Mouse (Mus musculus) embryonic facial prominence, embryonic 12.5 days (tissue): Measurements from ENCODE around the gene Mrpl11. TPM values are rescaled to one million over a fixed set of nuclear protein-coding genes. Genes with fewer than 3 reads are reported as not detected.
"Not testable (repeated sequence)": the region's sequence is repeated elsewhere in the genome, so short reads cannot be mapped to it uniquely, and the experiment has no call there.

Source experiments
- ATAC-seq: fragments of 200-750 bp; cut with Nextera tagmentation; 2 replicates; pipeline ENCODE4 v1.8.0; 2017; ENCODE audit not compliant: insufficient number of reproducible peaks, insufficient read depth, low FRiP score, low TSS enrichment
- H3K27ac ChIP-seq: fragments of 300-500 bp; sonication (generic); 2 replicates; pipeline ENCODE4 v1.5.1; 2016; ENCODE audit warnings: mild to moderate bottlenecking
- H3K27me3 ChIP-seq: fragments of 300-500 bp; sonication (generic); 2 replicates; pipeline ENCODE4 v1.6.1; 2016; ENCODE audit warnings: mild to moderate bottlenecking, moderate library complexity
- H3K36me3 ChIP-seq: fragments of 300-500 bp; sonication (generic); 2 replicates; pipeline ENCODE4 v1.6.1; 2016; ENCODE audit warnings: mild to moderate bottlenecking
- H3K4me1 ChIP-seq: fragments of 300-500 bp; sonication (generic); 2 replicates; pipeline ENCODE4 v1.6.1; 2016
- H3K4me2 ChIP-seq: fragments of 300-500 bp; sonication (generic); replicated peaks from 2 replicates; pipeline ENCODE4 v1.6.1; 2016; ENCODE audit warnings: mild to moderate bottlenecking, moderate library complexity
- H3K4me3 ChIP-seq: fragments of 300-500 bp; sonication (generic); 2 replicates; pipeline ENCODE4 v1.5.1; 2016; ENCODE audit warnings: mild to moderate bottlenecking
- H3K9ac ChIP-seq: fragments of 300-500 bp; sonication (generic); 2 replicates; pipeline ENCODE4 v1.6.1; 2016; ENCODE audit warnings: mild to moderate bottlenecking, moderate library complexity
- H3K9me3 ChIP-seq: fragments of 300-500 bp; sonication (generic); 2 replicates; pipeline ENCODE4 v1.6.1; 2016; ENCODE audit warnings: mild to moderate bottlenecking, moderate library complexity
- WGBS: fragments of 180-500 bp; shearing (Covaris S2); methylation state at CpG from one replicate; pipeline ENCODE4 v1.1.7; 2016; 5-methylcytosine and 5-hydroxymethylcytosine counted together
- polyA plus RNA-seq: library from polyadenylated mRNA; unstranded; fragments of >200 nt; fragmentation: Nextera tagmentation; extraction: Ambion mirVana; gene quantifications from 2 replicates; pipeline ENCODE4 v1.2.1, GENCODE M21; 2016

Gene Mrpl11
- polyA plus RNA-seq, 1 experiment from 2014 or later = 141 TPM

DNA sequence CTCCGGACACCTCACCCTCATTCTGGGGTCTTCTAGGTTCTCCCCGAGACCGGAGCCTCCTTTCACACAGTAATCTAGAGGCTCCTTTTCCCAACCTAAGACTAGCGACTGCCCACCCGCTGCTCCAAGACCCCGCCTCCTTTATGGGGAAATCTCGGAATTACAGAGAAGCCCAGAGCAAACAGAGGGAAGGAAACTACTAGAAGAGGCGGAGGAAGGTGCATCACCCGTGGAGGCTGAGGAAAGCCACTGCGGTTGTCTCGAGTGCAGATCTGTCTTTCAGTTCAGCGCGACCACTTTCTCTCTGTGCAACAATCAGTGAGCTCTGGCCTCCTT lies 18.7 kb upstream of the Mrpl11 start:
- Histone ChIP-seq H3K9me3 (no peaks in the 10 kb centered on the region), H3K27me3 (no peaks in the 10 kb centered on the region), H3K27ac (0 out of 2 replicates have a peak overlapping the region, but pooled peaks have one; percentile 14), H3K4me2 (peak overlapping the region; percentile 87), H3K36me3 (no peaks in the 10 kb centered on the region), H3K9ac (peak overlapping the region; percentile 63), H3K4me3 (peak overlapping the region; percentile 58), H3K4me1 (peaks cover 4% of the 10 kb centered on the region; the same call in 1 of the 2 replicates)
- ATAC-seq = peak; percentile 57; the same call in 1 of the 2 replicates
- WGBS = 9% methylated on average over 13 of the region's 13 CpGs

DNA sequence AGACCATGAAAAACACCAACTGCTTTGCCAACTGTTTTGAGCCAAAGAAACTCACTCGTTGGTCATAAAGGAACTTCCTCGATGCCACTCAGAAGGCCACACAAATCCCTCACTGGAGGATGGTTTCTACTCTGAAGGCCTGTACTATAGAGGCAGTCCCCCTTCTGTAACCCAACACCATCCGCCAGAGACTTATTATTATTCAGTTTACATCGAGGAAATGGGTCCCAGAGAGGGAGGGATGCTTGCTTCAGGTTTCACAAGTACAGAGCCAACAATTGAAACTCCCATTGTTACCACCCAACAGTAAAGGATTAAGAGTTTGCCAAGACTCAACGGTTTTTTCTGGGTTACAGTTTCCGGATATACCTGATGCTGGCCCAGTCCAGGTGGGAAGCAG lies 16.4 kb upstream of the Mrpl11 start:
- 33% methylated on average over 6 of the region's 6 CpGs for WGBS
- ATAC-seq = no peak
- Histone ChIP-seq H3K9me3 (no peaks in the 10 kb centered on the region), H3K9ac (no peak overlapping the region), H3K4me2 (no peak overlapping the region), H3K27ac (no peak overlapping the region), H3K4me1 (peaks cover 4% of the 10 kb centered on the region; the same call in 1 of the 2 replicates), H3K27me3 (no peaks in the 10 kb centered on the region), H3K36me3 (no peaks in the 10 kb centered on the region), H3K4me3 (no peak overlapping the region)

DNA sequence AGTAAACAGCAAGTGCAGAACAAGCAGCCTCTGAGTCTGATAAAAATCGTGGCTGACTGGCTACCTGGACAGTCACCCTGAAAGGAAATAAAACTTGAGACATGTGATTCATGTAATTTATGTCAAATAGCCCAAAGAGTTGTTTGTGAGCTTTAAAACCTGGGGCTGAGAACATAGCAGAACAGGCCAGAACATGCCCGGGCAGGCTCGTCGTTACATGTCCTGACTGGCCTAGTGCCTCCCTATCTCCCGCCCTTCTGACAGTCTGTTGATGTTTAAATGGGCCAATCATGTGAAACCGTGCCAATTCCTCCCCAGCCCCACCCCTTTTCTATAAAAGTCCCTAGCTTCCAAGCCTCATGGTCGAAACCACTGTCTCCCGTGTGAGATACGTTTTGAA lies 13.3 kb upstream of the Mrpl11 start:
- H3K9ac ChIP-seq, H3K4me2 ChIP-seq, ATAC-seq, H3K36me3 ChIP-seq, H3K4me3 ChIP-seq, H3K4me1 ChIP-seq, H3K27me3 ChIP-seq, H3K27ac ChIP-seq, H3K9me3 ChIP-seq: not testable (repeated sequence)
- 84% methylated on average over 9 of the region's 9 CpGs for WGBS

DNA sequence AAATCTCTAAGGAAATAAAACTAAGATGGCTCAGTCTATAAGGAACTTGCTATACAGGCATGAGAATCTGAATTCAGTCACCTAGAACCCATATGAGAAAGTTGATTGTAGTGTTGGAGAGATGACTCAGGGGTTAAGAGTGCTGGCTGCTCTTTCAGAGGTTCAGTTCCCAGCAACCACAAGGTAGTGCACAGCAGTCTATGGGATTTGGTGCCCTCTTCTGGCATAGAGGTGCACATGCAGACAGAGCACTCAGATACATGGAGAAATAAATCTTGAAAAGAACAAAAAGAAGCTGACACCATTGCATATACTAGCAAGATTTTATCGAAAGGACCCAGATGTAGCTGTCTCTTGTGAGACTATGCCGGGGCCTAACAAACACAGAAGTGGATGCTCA lies 6.3 kb downstream of the Mrpl11 start:
- no peak overlapping the region for H3K27ac ChIP-seq
- no peaks in the 10 kb centered on the region for H3K4me1 ChIP-seq
- no peaks in the 10 kb centered on the region for H3K27me3 ChIP-seq
- H3K9ac ChIP-seq = no peak overlapping the region
- no peak overlapping the region for H3K4me2 ChIP-seq
- peaks cover 29% of the 10 kb centered on the region for H3K36me3 ChIP-seq
- H3K9me3 ChIP-seq = no peaks in the 10 kb centered on the region
- no peak for ATAC-seq
- H3K4me3 ChIP-seq = no peak overlapping the region
- WGBS = 88% methylated on average over 2 of the region's 2 CpGs

DNA sequence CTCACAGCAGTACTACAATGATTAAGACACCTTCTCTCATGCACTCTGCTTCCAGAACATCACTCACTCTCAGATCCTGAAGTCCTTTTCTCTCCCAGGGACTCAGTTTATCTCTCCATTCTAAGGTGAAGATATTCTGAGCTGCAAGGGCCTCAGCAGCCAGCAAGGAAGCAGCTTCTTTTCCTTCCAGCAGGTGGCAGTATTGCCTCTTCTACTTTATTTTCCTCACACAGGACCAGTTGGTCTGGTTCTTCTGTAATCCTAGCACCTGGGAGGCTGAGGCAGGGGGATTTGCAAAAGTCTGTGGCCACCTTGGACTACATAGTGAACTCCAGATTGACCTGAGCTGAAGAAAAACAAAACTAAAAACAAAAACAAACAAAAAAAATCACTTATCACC lies 19.8 kb downstream of the Mrpl11 start:
- Histone ChIP-seq H3K27me3 (peaks cover 37% of the 10 kb centered on the region), H3K4me3 (no peak overlapping the region), H3K9ac (no peak overlapping the region), H3K27ac (no peak overlapping the region), H3K9me3 (no peaks in the 10 kb centered on the region), H3K36me3 (no peaks in the 10 kb centered on the region), H3K4me2 (no peak overlapping the region), H3K4me1 (no peaks in the 10 kb centered on the region)
- no peak for ATAC-seq

GRCm38 (mm10) chr19:4989013-4989412 lies 27.1 kb downstream of the Mrpl11 start:
- Histone ChIP-seq H3K4me3 (no peak overlapping the region), H3K27me3 (peaks cover 78% of the 10 kb centered on the region), H3K9ac (no peak overlapping the region), H3K36me3 (no peaks in the 10 kb centered on the region), H3K27ac (no peak overlapping the region), H3K4me1 (no peaks in the 10 kb centered on the region), H3K4me2 (no peak overlapping the region), H3K9me3 (no peaks in the 10 kb centered on the region)
- ATAC-seq = no peak
- WGBS = 4% methylated on average over 13 of the region's 13 CpGs

- WGBS = 16% methylated on average over 46 of the region's 47 CpGs
- no peaks in the 10 kb centered on the region for H3K4me1 ChIP-seq
- no peak overlapping the region for H3K9ac ChIP-seq
- ATAC-seq = no peak
- H3K27ac ChIP-seq = no peak overlapping the region
- no peaks in the 10 kb centered on the region for H3K9me3 ChIP-seq
- H3K27me3 ChIP-seq = peaks cover 75% of the 10 kb centered on the region
- no peaks in the 10 kb centered on the region for H3K36me3 ChIP-seq
- H3K4me3 ChIP-seq = 0 out of 2 replicates have a peak overlapping the region, but pooled peaks have one; percentile 4
- 0 out of 2 replicates have a peak overlapping the region, but pooled peaks have one; percentile 5 for H3K4me2 ChIP-seq
These were observed 27.7 kb downstream of the Mrpl11 start for GRCm38 (mm10) chr19:4989434-4990255.

- Histone ChIP-seq H3K4me2 (peak within 1 kb of the TSS; percentile 24; the same call in 1 of the 2 replicates), H3K36me3 (no peaks in the 10 kb centered on the region), H3K9ac (no peak within 1 kb of the TSS), H3K4me3 (0 out of 2 replicates have a peak within 1 kb of the TSS, but pooled peaks have one; percentile 4), H3K4me1 (no peaks in the 10 kb centered on the region), H3K9me3 (no peaks in the 10 kb centered on the region), H3K27me3 (peaks cover 69% of the 10 kb centered on the region), H3K27ac (no peak within 1 kb of the TSS)
- no peak for ATAC-seq
- WGBS = 22% methylated on average over 4 of the region's 4 CpGs
These were observed 28.3 kb downstream of the Mrpl11 start, which contains the start of gene Npas4 for GRCm38 (mm10) chr19:4990256-4990625. Npas4 (minus strand) TSS chr19:4990316.

DNA sequence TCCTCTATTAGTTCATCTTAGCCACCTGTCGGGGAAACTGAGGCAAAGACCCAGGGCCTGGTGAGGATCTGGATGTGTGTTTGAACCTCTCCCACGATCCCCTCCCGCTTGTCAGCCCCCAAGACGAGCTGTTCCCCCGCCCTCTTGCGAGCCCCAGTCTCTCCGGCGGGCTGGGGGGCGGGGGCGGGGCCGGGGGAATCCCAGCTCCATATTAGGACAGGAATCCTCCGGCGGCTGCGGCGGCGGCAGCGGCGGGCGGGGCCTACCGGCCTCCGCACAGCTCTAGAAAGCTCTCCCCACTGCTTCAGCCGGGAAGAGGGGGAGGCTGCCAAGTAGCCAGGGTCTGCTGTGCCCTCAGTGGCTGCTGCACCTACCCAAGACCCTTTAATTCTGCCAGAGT lies 28.8 kb downstream of the Mrpl11 start:
- WGBS = under 1% methylated on average over 20 of the region's 22 CpGs
- no peak for ATAC-seq
- H3K4me3 ChIP-seq = no peak overlapping the region
- H3K9me3 ChIP-seq = no peaks in the 10 kb centered on the region
- peaks cover 64% of the 10 kb centered on the region for H3K27me3 ChIP-seq
- H3K4me2 ChIP-seq = peak overlapping the region; percentile 24; the same call in 1 of the 2 replicates
- no peaks in the 10 kb centered on the region for H3K36me3 ChIP-seq
- H3K9ac ChIP-seq = no peak overlapping the region
- H3K4me1 ChIP-seq = no peaks in the 10 kb centered on the region
- H3K27ac ChIP-seq = no peak overlapping the region

- no peak for ATAC-seq
- Histone ChIP-seq H3K4me1 (no peaks in the 10 kb centered on the region), H3K4me2 (no peak overlapping the region), H3K9ac (no peak overlapping the region), H3K4me3 (no peak overlapping the region), H3K27me3 (peaks cover 59% of the 10 kb centered on the region), H3K36me3 (no peaks in the 10 kb centered on the region), H3K27ac (no peak overlapping the region), H3K9me3 (no peaks in the 10 kb centered on the region)
- WGBS = 15% methylated on average over 8 of the region's 8 CpGs
These were observed 30.4 kb downstream of the Mrpl11 start for GRCm38 (mm10) chr19:4992371-4992770.

DNA sequence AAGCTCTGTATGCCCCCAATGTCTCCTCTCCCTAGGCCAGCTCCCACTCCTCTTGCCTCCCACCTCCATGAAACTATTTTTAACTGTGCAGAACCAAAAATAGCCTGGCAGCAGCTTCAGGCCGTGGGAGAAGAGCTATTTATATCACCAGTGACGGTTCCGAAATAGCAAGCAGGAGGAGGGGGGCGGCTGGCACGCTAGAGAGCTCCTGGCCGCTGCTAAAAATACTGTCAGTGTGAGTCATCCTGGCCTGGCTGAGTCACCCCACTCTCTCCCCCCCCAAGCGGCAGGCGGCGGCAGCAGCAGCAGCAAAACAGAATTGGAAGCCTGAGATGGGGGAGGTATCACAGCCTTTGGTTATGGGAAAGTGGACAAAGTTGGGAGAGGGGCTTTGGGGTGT lies 31.0 kb downstream of the Mrpl11 start:
- Histone ChIP-seq H3K9me3 (no peaks in the 10 kb centered on the region), H3K4me2 (no peak overlapping the region), H3K4me1 (no peaks in the 10 kb centered on the region), H3K27me3 (peaks cover 54% of the 10 kb centered on the region), H3K36me3 (no peaks in the 10 kb centered on the region), H3K9ac (no peak overlapping the region), H3K27ac (no peak overlapping the region), H3K4me3 (no peak overlapping the region)
- ATAC-seq = no peak
- 8% methylated on average over 9 of the region's 9 CpGs for WGBS

GRCm38 (mm10) chr19:4994043-4994442 lies 32.1 kb downstream of the Mrpl11 start:
- WGBS = 66% methylated on average over 5 of the region's 5 CpGs
- no peak overlapping the region for H3K27ac ChIP-seq

More at GRCm38 (mm10) chr19:4994043-4994442, 32.1 kb downstream of the Mrpl11 start:
- no peak overlapping the region for H3K9ac ChIP-seq
- no peak for ATAC-seq
- H3K36me3 ChIP-seq = no peaks in the 10 kb centered on the region
- H3K4me2 ChIP-seq = no peak overlapping the region
- H3K9me3 ChIP-seq = no peaks in the 10 kb centered on the region
- H3K27me3 ChIP-seq = peaks cover 53% of the 10 kb centered on the region
- H3K4me1 ChIP-seq = no peaks in the 10 kb centered on the region
- H3K4me3 ChIP-seq = no peak overlapping the region
